Mouse (Mus musculus) adipocyte (in vitro differentiated cells): ENCODE data around the gene Diexf.

Experiments used
- DNase-seq: peaks from one replicate; pipeline ENCODE4 v3.0.0-alpha.2; 2016; ENCODE audit warnings: low spot score

Gene Diexf

GRCm38 (mm10) chr1:193138669-193139068, 8.6 kb upstream of the Diexf start:
- no peak for DNase-seq

- DNase-seq = peak; percentile 75
Measured at GRCm38 (mm10) chr1:193138087-193138486, 8.0 kb upstream of the Diexf start.

GRCm38 (mm10) chr1:193133726-193134125, 3.7 kb upstream of the Diexf start:
- no peak for DNase-seq

GRCm38 (mm10) chr1:193132385-193132784, 2.3 kb upstream of the Diexf start:
- DNase-seq = no peak

GRCm38 (mm10) chr1:193131311-193131948, 1.4 kb upstream of the Diexf start:
- DNase-seq = no peak

GRCm38 (mm10) chr1:193130839-193131238, 767 bp upstream of the Diexf start:
- DNase-seq = no peak

- no peak for DNase-seq
Measured at GRCm38 (mm10) chr1:193130456-193130825, 369 bp upstream of the Diexf start.

- DNase-seq = no peak
Measured at GRCm38 (mm10) chr1:193129321-193129720, 751 bp downstream of the Diexf start.

- no peak for DNase-seq
Measured at GRCm38 (mm10) chr1:193128055-193128454, 2.0 kb downstream of the Diexf start.

- DNase-seq = peak; percentile 73
Measured at GRCm38 (mm10) chr1:193125835-193126234, 4.2 kb downstream of the Diexf start.

- no peak for DNase-seq
Measured at GRCm38 (mm10) chr1:193123290-193123689, 6.8 kb downstream of the Diexf start.

- no peak for DNase-seq
Measured at GRCm38 (mm10) chr1:193122793-193123192, 7.3 kb downstream of the Diexf start.

- DNase-seq = no peak
Measured at GRCm38 (mm10) chr1:193112093-193112492, 18.0 kb downstream of the Diexf start.

GRCm38 (mm10) chr1:193102996-193103395, 27.1 kb downstream of the Diexf start:
- DNase-seq = no peak

GRCm38 (mm10) chr1:193102556-193102955, 27.5 kb downstream of the Diexf start:
- no peak for DNase-seq

GRCm38 (mm10) chr1:193102029-193102428, 28.0 kb downstream of the Diexf start:
- DNase-seq = no peak

GRCm38 (mm10) chr1:193098946-193099345, 31.1 kb downstream of the Diexf start:
- DNase-seq = no peak

GRCm38 (mm10) chr1:193093596-193093995, 36.5 kb downstream of the Diexf start:
- no peak for DNase-seq

- peak; percentile 31 for DNase-seq
Measured at GRCm38 (mm10) chr1:193092771-193093170, 37.3 kb downstream of the Diexf start.

GRCm38 (mm10) chr1:193090894-193091293, 39.2 kb downstream of the Diexf start:
- no peak for DNase-seq

- DNase-seq = peak; percentile 94
Measured at GRCm38 (mm10) chr1:193090211-193090871, 39.7 kb downstream of the Diexf start.

- DNase-seq = peak; percentile 84
Measured at GRCm38 (mm10) chr1:193089683-193090082, 40.4 kb downstream of the Diexf start.

- DNase-seq = peak; percentile 30
Measured at GRCm38 (mm10) chr1:193089211-193089610, 40.9 kb downstream of the Diexf start.
